Mouse (Mus musculus): ENCODE measurements around the gene Tbx4. TPM values are rescaled to one million over a fixed set of nuclear protein-coding genes. Genes with fewer than 3 reads are reported as not detected.

Gene Tbx4
- 0.18 and 0.47 TPM in 2 replicates for total RNA-seq (2014; rRNA removed)
- 0.20 and 0.23 TPM in 2 replicates for polyA plus RNA-seq (2015; fragmentation: Nextera tagmentation; extraction: Ambion mirVana)

DNA sequence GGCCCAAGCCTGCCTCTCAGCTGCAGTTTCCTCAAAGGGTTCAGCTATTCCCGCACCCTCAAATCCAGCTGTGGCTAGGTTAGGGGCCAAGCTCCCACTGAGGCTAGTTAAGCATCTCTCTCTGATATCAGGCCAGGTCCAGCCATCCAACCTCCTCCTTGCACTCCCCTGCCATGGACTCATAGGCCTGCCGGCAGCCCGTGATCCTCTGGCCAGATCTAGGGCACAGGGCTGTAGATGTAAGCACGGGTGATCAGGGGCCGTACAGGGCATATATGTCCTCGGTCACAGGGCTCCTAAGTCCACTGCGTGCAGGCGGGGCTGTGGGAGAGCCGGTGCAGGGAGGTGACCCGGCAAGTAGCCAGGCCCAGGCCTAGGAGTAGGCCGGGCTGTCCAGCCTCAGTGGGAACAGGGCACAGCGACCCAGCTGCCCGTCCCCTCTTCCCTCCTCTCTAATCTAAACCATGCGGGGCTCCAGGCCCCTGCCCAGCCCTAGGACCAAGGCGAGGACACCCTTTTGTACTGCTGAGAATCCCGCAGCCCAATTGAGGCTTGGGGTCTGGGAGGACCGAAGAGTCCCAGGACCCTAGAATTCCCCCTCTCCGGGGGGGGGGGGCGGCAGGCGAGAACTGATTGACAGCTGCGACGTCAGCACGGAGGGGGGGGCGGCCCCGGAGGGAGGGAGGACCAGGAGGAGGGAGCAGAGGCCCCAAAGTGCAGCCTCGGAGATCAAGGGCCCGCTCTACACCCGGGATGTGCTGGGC lies at the start of gene Tbx4:
Tbx4 (plus strand) TSS at position 758 of the 764 bp plus-strand sequence.
- no peak within 1 kb of the TSS for H3K9ac ChIP-seq (replicated peaks; ENCODE audit: low read length)
- 24% methylated on average over 24 of the region's 28 CpGs for WGBS
- H3K27ac ChIP-seq: no peak within 1 kb of the TSS
- H3K36me3 ChIP-seq (ENCODE audit: insufficient read depth, low read length): no peaks in the 10 kb centered on the region
- DNase-seq (ENCODE audit: low spot score) (no peak), ATAC-seq (no peak)
- H3K4me2 ChIP-seq (ENCODE audit: low read depth, low read length): no peak within 1 kb of the TSS
- H3K27me3 ChIP-seq (ENCODE audit: insufficient read depth, low read length): peaks cover 58% of the 10 kb centered on the region
- TF ChIP-seq CTCF (IDR thresholded peaks at IDR 0.05; ENCODE audit: low read depth): no peak
- no peak within 1 kb of the TSS for H3K4me3 ChIP-seq (ENCODE audit: low read length)
- H3K9me3 ChIP-seq (ENCODE audit: low read length): no peaks in the 10 kb centered on the region
- H3K4me1 ChIP-seq (ENCODE audit: insufficient read depth, low read length): no peaks in the 10 kb centered on the region

DNA sequence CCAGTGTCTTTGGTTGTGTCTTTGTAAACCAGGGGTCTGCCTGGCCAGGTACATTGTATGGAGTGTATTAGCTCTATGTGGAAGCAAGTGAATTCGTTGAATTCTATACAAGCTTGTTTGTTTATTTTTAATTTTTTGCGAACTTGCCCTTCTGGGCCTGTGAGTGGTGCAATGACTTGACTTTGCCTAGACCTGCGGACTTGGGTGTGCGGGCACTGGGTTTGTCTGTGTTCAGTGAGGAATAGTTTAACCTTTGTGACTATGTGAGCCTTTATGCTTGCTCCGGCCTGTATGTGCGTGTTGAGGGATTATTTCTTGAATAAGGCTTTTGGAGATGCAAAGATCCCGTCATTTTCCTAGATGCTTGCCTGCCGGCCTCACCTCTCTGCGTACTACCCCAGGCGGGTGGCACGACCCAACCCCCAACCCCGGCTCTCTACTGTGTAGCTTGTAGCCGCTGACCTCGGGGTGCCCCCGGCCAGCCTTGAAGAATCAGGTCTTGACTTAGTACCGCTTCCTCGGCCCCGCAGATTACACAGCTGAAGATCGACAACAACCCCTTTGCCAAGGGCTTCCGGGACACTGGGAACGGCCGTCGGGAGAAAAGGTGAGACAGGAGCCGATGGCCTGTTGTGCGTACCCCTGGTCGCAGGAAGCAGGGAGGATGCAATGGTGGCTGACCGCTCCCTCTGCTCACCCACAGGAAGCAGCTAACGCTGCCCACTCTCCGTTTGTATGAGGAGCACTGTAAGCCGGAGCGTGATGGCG lies 49.5 kb upstream of the Tbx4 start:
- no peak overlapping the region for H3K9ac ChIP-seq (replicated peaks; ENCODE audit: low read length)
- peaks cover 76% of the 10 kb centered on the region for H3K27me3 ChIP-seq (ENCODE audit: insufficient read depth, low read length)
- 0 out of 2 replicates have a peak overlapping the region, but pooled peaks have one; percentile 4 for H3K4me3 ChIP-seq (ENCODE audit: low read length)
- H3K9me3 ChIP-seq (ENCODE audit: low read length): no peaks in the 10 kb centered on the region
- no peak overlapping the region for H3K4me2 ChIP-seq (ENCODE audit: low read depth, low read length)
- H3K36me3 ChIP-seq (ENCODE audit: insufficient read depth, low read length): no peaks in the 10 kb centered on the region
- no peak for DNase-seq (ENCODE audit: low spot score)
- ATAC-seq: no peak
- 4% methylated on average over 32 of the region's 32 CpGs for WGBS
- no peaks in the 10 kb centered on the region for H3K4me1 ChIP-seq (ENCODE audit: insufficient read depth, low read length)
- no peak for TF ChIP-seq CTCF (IDR thresholded peaks at IDR 0.05; ENCODE audit: low read depth)
- no peak overlapping the region for H3K27ac ChIP-seq

DNA sequence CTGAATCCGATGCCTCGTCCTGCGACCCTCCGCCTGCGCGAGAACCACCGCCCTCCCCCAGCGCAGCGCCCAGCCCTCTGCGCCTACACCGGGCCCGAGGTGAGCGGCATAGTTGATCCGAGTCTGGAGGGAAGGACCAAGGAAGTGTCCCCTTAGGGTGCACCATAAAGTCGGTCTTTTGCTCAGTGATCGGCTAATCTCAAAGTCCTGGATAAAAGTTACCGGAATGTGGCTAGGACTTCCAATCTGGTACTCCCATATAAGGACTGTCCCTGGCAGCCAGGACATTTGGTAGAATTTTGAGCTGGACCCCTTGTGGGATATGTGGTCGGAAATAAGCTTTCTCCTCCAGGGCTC lies 49.0 kb upstream of the Tbx4 start:
- Histone ChIP-seq H3K4me2 (ENCODE audit: low read depth, low read length) (no peak overlapping the region), H3K27ac (no peak overlapping the region), H3K27me3 (ENCODE audit: insufficient read depth, low read length) (peaks cover 73% of the 10 kb centered on the region), H3K9ac (replicated peaks; ENCODE audit: low read length) (no peak overlapping the region), H3K4me3 (ENCODE audit: low read length) (no peak overlapping the region), H3K9me3 (ENCODE audit: low read length) (no peaks in the 10 kb centered on the region), H3K4me1 (ENCODE audit: insufficient read depth, low read length) (no peaks in the 10 kb centered on the region), H3K36me3 (ENCODE audit: insufficient read depth, low read length) (no peaks in the 10 kb centered on the region)
- WGBS: 3% methylated on average over 18 of the region's 18 CpGs
- no peak for TF ChIP-seq CTCF (IDR thresholded peaks at IDR 0.05; ENCODE audit: low read depth)
- no peak for DNase-seq (ENCODE audit: low spot score)
- no peak for ATAC-seq

DNA sequence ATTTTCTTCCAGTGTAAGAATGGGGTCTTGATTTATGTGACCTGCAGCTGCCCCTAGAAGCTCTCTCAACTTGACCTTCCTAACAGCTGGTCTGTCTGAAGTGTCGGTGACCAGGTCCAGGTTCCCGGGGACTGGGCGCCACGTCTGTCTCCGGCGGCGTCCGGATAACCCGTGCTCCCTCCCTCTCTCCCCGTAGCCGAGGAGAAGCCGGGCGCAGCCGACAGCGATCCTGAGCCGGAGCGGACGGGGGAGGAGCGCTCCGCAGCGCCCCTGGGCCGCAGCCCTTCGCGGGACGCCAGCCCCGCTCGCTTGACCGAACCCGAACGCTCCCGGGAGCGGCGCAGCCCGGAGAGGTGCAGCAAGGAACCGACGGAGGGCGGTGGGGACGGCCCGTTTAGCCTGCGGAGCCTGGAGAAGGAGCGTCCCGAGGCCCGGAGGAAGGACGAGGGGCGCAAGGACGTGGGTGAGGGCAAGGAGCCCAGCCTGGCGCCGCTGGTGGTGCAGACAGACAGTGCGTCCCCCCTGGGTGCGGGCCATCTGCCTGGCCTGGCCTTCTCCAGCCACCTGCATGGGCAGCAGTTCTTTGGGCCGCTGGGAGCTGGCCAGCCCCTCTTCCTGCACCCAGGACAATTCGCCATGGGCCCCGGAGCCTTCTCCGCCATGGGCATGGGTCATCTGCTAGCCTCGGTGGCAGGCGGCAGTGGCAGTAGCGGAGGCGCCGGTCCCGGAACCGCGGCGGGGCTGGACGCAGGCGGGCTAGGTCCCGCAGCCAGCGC lies 48.4 kb upstream of the Tbx4 start:
- peaks cover 78% of the 10 kb centered on the region for H3K27me3 ChIP-seq (ENCODE audit: insufficient read depth, low read length)
- H3K4me3 ChIP-seq (ENCODE audit: low read length): peak overlapping the region; percentile 22
- no peak overlapping the region for H3K27ac ChIP-seq
- H3K9ac ChIP-seq (replicated peaks; ENCODE audit: low read length): 0 out of 2 replicates have a peak overlapping the region, but pooled peaks have one; percentile 9
- no peaks in the 10 kb centered on the region for H3K9me3 ChIP-seq (ENCODE audit: low read length)
- DNase-seq (ENCODE audit: low spot score) (no peak), ATAC-seq (no peak)
- WGBS: 1% methylated on average over 51 of the region's 67 CpGs
- H3K4me2 ChIP-seq (ENCODE audit: low read depth, low read length): peak overlapping the region; percentile 29
- H3K36me3 ChIP-seq (ENCODE audit: insufficient read depth, low read length): no peaks in the 10 kb centered on the region
- H3K4me1 ChIP-seq (ENCODE audit: insufficient read depth, low read length): no peaks in the 10 kb centered on the region
- TF ChIP-seq CTCF (IDR thresholded peaks at IDR 0.05; ENCODE audit: low read depth): no peak

DNA sequence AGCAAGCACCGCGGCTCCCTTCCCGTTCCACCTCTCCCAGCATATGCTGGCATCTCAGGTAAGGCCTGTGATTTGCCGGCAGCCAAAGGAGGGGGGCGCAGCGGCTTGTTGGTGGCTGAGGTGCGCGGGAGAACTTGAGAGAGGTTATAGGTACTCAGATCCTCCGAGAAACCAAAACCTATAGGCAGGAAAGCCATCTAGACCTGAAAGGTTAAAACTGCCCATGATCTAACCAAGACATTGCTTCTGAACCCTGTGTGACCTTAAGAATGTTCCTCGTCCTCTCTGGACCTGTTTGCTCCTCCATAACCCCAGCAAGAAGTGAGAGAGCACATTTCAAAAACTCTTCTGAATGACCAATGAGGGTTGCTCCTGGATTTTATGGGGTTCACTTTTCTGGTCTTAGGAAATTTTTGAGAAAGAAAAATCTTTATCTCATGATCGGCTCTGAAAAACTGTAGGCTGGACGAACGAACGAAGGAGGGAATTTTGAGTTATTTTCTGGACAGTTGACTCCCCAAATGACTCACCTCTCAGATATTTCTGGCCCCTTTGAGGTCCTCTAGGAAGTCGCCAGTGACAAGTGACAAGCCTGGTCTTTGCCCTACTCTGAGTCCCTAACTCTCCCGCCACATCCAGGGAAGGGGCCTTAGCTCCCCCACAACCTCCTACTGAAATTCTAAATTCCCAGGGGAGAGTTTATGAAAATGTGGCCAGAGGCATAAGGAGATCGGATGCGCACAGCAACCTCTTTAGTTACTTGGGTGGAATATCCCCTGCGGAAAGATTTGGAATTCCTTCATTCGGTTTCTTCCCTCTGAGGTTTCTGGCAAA lies 47.6 kb upstream of the Tbx4 start:
- Histone ChIP-seq H3K9ac (replicated peaks; ENCODE audit: low read length) (no peak overlapping the region), H3K27me3 (ENCODE audit: insufficient read depth, low read length) (peaks cover 84% of the 10 kb centered on the region), H3K4me1 (ENCODE audit: insufficient read depth, low read length) (no peaks in the 10 kb centered on the region), H3K4me3 (ENCODE audit: low read length) (peak overlapping the region; percentile 22), H3K9me3 (ENCODE audit: low read length) (no peaks in the 10 kb centered on the region), H3K36me3 (ENCODE audit: insufficient read depth, low read length) (no peaks in the 10 kb centered on the region), H3K27ac (no peak overlapping the region), H3K4me2 (ENCODE audit: low read depth, low read length) (peak overlapping the region; percentile 29; the same call in 1 of the 2 replicates)
- no peak for TF ChIP-seq CTCF (IDR thresholded peaks at IDR 0.05; ENCODE audit: low read depth)
- DNase-seq (ENCODE audit: low spot score): no peak
- ATAC-seq: no peak
- 8% methylated on average over 20 of the region's 20 CpGs for WGBS
